Mouse (Mus musculus): ENCODE results near the gene A930004D18Rik. TPM values are rescaled to one million over a fixed set of nuclear protein-coding genes. Genes with fewer than 3 reads are reported as not detected.
A peak's percentile ranks its signal among the peaks of the same experiment; 100 is the strongest.

The A930004D18Rik gene
- total RNA-seq, 1 experiment from 2014 or later, result 0.12 TPM

DNA sequence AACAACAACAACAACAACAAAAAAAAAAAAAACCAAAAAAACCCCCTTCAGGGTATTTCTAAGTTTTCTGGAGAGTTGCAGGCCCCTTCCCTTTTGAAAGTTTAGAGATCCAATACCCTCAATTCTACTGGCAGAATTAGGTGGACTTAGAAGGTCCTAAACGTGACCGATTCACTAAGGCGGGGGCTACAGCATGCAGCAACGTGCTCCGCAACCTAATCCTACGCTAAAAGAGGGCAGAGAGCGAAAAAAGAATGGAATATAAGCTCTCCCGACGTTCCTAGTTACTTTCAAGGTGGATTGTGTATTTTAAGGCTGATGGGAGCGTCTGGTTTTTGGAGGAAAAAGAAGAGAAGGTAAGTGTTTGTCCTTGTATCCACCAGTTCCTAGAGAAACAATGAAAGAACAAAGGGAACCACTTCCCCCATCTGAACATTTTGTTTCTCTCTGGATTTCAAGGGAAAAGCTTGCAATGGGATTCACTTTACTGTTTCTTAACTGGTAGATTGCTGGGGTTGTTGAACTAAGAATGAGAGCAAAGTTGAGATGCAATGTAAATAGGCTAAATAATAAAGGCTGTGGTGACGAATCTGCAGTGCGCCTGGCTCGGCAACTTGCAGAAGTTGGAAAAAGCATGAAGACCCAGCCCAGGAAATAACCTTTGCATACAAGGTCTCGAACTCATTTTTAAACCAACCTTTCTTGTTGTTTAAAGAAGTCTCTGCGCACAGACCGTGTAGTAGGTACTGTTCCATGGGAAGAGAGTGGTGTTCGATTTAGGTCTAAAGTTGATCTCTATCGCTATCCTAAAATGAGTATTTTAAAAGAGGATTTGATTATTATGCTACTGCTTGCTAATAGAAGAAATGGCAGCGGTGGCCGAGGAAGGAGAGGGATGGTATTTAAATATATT is 17.7 kb upstream of the A930004D18Rik start, which contains the start of gene Mllt10:
Gene Mllt10, plus strand, starts transcription at position 222 of the 913 bp plus-strand sequence.
- ATAC-seq (ENCODE audit: extremely low read depth, insufficient number of reproducible peaks, low FRiP score, poor library complexity, severe bottlenecking), result no peak

DNA sequence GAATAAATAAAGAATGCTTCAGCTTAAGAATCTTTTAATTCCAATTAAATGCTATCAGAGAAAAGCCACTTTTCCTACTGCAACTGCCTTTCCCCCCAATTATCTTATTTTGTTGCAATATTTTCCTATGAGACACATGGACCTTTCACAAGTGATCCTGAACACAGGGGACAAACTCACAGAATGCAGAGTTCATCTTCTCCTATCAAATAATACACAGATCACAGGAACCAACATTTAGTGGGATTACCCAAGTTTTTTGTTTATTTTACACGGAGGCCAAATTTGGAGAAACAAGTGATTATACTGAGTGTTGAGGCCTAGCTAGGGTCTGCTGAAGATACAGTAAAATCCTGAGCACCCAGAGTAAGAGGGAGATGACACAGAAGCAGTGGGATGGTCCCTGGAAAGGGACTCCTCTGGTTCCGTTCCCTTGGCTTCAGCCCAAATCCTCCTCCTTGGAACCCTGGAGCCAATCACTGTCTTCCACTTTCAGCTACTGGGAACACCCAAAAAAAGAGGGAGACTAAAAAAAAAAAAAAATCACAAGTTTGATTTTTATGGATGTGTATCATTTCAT is 16.5 kb upstream of the A930004D18Rik start:
- no peak for ATAC-seq (ENCODE audit: extremely low read depth, insufficient number of reproducible peaks, low FRiP score, poor library complexity, severe bottlenecking)

DNA sequence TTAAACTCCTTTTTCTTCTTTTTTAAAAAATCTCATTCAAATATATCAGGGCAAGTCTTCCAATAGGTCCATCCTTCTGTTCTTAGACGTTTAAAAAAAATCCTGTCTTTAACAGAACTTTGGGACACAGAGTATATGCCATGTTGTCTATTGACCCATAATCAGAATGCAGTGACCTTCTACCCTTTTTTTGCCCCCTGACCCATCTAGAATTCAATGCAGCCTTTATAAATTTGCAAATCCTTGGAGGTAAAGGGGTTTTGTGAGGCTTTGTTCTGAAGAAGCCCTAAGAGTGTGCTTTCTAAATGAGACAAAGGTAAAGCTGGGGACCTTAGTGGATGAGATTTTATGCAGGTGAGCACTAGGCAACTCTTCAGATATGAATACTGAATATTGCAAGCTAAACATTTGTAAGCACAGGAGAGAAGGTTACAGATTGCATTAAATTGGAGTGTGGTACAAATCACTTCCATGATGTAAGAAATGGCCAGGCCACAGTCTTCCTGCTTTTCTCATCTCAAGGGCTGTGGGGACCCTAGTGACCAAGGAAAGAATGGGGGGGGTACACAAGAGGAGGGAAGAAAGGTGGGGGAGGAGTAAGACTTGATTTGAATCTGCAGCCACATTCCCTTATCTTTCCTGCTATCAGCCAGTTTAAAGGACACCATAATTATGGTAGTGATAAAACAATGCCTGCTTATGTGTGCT is 15.9 kb upstream of the A930004D18Rik start:
- ATAC-seq (ENCODE audit: extremely low read depth, insufficient number of reproducible peaks, low FRiP score, poor library complexity, severe bottlenecking), result no peak

DNA sequence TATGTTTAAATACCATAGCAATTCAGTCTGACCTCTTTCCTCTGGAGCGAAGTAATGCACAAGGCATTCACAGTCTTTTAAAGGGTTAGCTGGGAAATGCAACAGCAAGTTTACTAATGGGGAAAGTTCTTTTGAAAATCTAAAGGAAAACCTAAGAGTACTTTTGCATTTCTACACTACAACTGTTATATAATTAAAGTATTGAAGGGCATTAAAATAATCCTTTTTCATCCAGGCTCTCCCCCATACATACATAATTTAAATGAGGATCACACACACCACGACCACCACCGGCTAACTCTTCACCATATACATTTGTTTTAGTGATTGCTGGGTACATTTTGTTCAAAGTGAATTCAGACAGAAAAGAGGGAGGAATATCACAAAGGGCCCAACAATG is 15.0 kb upstream of the A930004D18Rik start:
- no peak for ATAC-seq (ENCODE audit: extremely low read depth, insufficient number of reproducible peaks, low FRiP score, poor library complexity, severe bottlenecking)

DNA sequence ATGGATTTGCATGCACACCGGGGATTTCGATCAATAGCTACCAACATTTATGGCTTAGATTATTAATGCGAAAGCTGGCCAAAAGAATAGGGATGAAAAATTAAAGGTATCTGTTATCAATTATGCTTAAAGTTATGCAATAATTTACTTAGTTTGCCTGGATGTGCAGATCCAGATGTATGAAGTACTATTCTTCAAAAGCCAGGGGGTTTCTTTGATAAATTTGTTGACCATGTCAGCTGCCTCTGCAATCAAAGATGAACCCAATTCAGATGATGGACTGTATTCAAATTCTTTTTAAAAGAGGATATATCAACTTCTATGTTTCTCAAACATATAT is 14.3 kb upstream of the A930004D18Rik start:
- ATAC-seq (ENCODE audit: extremely low read depth, insufficient number of reproducible peaks, low FRiP score, poor library complexity, severe bottlenecking), result no peak

DNA sequence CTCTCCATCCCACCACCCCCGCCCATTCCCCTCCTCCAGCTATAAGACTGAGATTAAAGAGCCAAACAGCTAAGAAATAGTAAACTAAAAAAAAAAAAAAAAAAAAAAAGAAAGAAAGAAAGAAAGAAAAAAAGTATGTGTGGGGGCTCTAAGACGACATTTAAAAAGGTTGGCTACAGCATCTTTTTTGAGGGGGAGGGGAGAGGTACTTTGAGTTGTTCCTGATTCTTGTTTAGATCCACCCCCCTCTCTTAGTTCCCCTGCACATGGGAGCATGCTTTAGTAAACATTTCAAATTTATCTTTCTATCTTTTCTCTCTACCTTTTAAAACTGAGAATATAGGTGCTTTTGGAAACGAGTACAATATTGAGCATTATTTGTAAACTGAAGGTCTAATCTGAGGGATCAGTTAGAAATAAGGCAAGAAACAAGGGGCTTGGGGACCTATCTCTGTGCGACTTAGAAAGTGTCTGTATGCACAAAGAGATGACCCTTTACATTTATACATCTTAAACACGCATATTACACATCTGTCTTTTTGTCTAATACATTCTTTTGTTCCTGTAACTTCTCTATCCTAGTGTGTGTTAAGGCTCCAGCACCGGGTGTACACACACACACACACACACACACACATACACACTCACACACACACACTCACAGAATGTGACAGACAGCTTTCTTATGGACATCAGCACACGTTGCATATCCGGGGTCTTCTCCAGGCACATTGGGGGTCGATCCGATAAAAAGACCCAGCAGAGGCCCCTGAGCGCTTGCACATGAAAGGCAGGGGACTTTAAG is 13.7 kb upstream of the A930004D18Rik start:
- ATAC-seq (ENCODE audit: extremely low read depth, insufficient number of reproducible peaks, low FRiP score, poor library complexity, severe bottlenecking), result no peak

DNA sequence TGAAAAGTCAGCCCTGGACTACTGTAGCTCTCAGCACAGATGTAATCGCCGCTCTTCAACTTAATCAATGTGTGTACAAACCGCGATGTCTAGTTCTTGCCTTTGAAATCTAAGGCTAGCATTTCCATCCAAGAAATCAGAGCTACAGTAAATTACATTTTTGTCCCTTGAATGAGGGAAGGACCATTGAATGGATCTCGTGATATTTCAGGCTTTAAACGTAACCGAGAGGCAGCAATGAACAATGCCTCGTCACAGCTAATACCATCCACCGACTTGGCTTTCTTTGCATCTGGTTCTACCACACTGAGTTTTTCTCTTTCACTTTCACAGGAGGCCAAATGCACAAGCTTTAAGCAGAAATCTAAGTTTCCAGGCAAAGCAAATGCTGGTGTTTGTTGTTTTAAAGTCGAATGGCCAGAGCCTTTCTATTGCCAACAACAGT is 13.0 kb upstream of the A930004D18Rik start:
- ATAC-seq (ENCODE audit: extremely low read depth, insufficient number of reproducible peaks, low FRiP score, poor library complexity, severe bottlenecking), result peak; percentile 57

DNA sequence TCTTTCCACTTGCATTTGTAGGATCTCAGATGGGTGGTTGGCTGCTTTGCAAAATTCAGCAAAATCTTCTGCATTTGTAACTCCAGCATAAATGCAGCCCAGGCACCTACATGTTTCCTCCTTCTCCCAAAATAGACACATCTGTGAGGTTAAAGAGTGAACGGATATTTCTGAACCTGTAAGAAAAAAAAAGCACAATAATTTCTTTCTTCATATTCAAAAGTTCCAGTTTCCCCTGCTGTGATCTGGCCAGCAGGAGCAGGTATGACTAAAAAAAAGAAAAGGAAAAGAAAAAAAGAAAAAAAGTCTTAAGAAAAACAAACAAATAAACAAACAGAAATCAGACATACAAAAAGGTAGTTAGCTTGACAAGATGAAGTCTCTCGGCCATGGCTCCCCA is 12.5 kb upstream of the A930004D18Rik start:
- no peak for ATAC-seq (ENCODE audit: extremely low read depth, insufficient number of reproducible peaks, low FRiP score, poor library complexity, severe bottlenecking)

DNA sequence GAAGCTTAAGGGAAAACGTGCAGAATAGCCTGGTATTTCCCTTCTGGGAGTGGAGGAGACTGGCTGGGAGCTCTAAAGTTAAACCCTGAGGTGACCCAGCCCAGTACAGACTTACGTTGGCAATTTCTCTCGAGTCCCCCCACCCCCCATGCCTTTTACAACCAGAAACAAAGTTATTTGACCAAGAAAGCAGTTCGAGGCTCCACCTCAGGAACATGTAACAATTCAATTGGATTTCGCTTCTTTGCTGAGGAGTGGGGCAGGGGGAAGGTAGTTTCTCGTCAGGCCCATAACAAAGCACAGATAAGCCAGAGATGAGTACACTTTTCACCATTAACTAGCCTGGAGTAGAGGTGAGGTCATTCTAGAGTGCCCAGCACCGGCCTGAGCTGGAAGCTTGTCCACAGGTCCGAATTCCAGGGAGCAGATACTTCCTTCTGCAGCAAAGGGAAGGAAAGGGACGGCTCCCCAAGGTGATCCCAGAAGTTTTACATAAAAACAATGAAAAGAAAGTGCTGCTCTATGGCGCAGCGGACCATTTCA is 11.8 kb upstream of the A930004D18Rik start:
- ATAC-seq (ENCODE audit: extremely low read depth, insufficient number of reproducible peaks, low FRiP score, poor library complexity, severe bottlenecking), result no peak

DNA sequence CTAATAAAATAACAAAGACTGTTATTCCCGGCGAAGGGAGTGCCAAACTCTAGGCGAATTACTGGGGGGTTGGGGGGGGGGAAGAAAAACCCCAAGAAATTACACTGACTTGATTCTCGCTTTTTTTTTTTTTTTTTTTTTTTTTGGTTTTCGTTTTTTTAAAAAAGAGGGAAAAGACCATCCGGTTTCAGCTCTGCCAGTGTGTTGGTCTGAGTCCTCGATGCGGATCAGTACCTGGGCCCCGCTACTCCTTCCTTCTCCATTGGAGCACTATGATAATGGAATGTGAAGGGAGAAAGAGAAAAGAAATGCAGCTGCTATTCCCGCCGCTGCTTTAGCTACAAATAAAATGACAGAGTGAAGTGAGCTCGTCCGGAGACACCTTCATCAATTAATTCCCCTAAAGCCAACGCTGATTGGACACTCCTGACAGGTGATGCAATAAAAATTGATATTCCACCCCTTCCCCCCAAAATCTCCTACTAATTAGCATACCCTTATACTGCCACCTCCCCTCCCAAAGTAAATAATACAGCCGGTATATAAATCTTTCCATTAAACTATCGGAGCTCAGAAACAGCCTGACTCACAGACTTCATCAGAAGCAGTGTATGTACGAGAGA is 11.0 kb upstream of the A930004D18Rik start, which contains the start of gene Skida1:
Gene Skida1, minus strand, starts transcription at position 599 of the 623 bp plus-strand sequence.
- ATAC-seq (ENCODE audit: extremely low read depth, insufficient number of reproducible peaks, low FRiP score, poor library complexity, severe bottlenecking), result no peak

DNA sequence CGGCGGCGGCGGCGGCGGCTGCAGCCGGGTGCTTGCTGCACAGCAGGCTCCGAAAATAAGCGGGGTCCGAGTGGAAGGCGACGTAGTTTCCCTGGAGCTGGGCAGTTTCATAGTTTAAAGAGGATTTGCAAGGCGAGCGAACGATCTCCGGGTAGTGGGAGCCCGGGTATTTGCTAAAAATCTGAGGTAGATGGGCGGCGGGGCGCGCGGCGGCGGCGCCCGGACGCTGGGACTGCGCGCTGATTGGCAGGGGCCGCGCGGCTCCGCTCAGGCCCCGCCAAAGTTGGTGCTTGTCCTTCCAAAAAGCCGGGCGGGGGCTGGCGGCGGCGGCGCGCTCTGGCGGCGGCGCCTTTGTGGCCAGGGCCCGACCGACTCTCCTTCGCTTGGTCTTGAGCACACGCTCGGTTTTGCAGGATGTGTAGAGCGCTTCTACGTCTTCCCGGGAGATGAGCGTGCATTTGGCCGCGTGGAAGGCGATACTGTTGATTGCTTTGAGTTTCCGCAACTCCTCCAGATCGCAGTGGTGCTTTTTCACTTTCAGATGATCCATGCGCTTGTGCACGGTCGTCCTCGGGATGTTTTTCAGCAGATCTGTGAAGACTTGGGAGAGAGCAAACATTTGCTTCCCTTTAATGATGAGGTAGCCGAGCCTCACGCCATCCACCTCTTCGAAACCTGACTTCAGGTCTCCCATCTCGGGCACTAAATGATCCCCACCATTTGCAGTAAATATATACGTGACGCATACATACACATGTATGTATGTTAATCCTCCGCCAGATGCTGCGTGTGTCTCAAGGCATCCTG is 10.3 kb upstream of the A930004D18Rik start:
- peak; percentile 23; the same call in 1 of the 2 replicates for ATAC-seq (ENCODE audit: extremely low read depth, insufficient number of reproducible peaks, low FRiP score, poor library complexity, severe bottlenecking)

DNA sequence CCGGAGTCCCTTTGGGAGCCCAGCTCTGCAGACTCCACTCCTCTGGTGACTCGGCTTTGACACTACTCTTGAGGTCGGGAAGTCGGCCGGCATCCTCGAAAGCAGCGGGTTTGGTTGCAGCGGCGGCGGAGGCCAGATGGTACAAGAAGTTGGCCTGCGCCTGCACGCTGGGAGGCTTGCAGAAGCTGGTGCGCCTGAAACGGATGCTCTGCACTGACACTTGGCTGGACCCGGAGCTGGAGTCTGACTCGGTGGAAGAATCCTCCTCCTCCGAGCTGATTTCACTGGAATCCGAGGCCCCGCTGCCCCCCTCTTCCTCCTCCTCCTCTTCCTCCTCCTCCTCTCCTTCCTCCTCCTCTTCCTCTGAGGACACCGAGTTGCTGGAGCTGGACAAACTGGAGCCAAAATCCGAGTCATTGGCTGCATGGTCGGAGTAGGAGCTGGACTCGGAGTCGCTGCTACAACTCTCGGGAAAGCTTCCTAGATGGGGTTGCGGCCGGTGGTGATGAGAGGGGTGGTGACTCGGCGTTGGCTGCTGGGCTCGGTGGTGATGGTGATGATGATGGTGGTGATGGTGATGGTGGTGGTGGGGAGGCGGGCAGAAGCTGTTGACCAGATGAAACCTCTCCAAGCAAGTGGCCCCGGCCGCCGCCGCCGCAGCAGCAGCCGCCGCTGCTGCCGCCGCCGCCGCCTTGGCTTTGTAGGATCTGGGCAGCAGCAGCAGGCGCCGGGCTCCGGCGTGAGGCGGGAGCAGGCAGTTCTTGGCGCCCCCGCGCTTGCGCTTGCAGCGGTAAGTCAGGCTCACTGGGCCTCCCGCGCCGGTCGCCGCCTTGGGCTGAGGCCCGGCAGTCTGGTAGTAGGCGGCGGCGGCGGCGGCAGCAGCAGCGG is 9.5 kb upstream of the A930004D18Rik start:
- 0 out of 2 replicates have a peak, but pooled peaks have one; percentile 27 for ATAC-seq (ENCODE audit: extremely low read depth, insufficient number of reproducible peaks, low FRiP score, poor library complexity, severe bottlenecking)

DNA sequence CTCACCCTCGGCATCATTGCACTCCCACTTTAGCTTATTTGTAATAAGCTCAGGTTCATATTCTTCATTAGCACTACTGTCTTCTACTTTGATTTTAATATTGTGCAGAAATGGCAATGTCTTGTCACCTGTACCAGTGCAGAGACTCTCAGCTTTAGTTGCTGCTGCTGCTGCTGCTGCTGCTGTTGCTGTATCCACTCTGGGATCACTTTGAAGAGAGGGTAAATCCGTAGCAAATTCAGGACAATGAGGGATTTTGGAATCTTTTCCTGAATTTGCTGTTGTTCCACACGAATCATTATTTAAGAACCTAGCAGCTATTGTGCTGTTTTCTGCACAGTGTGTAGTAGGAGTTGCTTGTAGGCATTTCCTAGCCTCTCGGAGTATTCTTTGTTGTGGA is 8.6 kb upstream of the A930004D18Rik start:
- no peak for ATAC-seq (ENCODE audit: extremely low read depth, insufficient number of reproducible peaks, low FRiP score, poor library complexity, severe bottlenecking)

DNA sequence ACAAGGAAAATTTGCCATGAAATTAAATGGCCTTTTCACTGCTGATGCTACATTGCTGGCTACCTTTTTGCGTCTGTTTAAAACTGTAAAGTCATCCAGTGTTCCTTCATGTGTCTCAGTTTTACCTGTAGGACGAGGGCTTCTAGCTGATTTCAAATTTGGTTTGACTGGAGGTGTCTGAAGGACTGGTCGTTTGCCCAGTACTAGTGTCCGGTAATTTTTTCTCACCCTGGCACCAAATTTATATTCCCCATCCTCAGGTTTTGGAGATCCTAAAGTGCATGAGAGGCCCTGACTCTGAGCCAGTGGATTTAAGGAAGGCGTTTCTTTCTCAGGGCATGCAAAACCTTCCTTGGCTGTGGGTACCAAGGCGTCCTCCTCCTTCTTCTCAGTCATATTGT is 8.2 kb upstream of the A930004D18Rik start:
- no peak for ATAC-seq (ENCODE audit: extremely low read depth, insufficient number of reproducible peaks, low FRiP score, poor library complexity, severe bottlenecking)

DNA sequence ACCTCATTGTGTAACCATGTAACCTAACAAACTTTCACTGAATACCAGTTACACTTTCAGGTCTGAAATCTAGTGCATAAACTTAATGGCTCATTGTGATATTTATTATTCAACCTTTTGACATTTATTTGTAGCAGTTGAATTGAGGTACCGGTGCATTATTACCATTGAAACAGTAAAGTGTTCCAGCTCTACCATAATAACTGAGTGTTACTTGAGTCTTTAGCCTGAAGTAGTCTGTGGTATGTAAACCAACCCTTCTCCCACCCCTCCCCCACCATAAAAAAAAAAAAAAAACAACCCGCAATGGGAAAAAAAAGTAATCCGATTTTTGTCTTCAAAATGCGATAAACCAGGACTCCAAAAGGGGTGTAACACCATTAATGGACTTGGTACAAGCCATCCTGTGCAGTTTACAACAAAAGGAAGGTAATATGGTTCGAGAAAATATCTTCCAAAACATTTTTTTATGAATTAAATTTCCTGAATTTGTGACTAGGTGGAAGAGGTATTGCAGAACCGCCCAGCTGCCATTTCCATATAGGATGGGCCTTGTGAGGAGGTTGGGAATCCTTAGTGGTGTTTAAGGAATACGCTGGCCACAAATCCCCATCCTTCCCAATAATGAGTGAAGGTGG is 7.7 kb upstream of the A930004D18Rik start:
- ATAC-seq (ENCODE audit: extremely low read depth, insufficient number of reproducible peaks, low FRiP score, poor library complexity, severe bottlenecking), result no peak

All from neutrophil, adult 5-6 weeks (primary cell).